Mouse (Mus musculus) heart, embryonic 16.5 days (tissue): ENCODE results near the gene Gng12. TPM values are rescaled to one million over a fixed set of nuclear protein-coding genes. Genes with fewer than 3 reads are reported as not detected.

Source experiments
- ATAC-seq: fragments of 200-750 bp; cut with Nextera tagmentation; replicated peaks from 2 replicates; pipeline ENCODE4 v1.8.0; 2017; ENCODE audit warnings: moderate number of reproducible peaks; ENCODE audit not compliant: insufficient read depth, low FRiP score; ENCODE audit errors: extremely low read depth
- H3K27ac ChIP-seq: fragments of 300-500 bp; sonication (generic); 2 replicates; pipeline ENCODE4 v1.5.1; 2014; ENCODE audit warnings: mild to moderate bottlenecking, low read length, control low read depth, moderate library complexity
- H3K27me3 ChIP-seq: fragments of 300-500 bp; sonication (generic); 2 replicates; pipeline ENCODE4 v1.6.1; 2014; ENCODE audit warnings: low read length, mixed read lengths; ENCODE audit not compliant: control insufficient read depth, insufficient read depth
- H3K36me3 ChIP-seq: fragments of 300-500 bp; sonication (generic); 2 replicates; pipeline ENCODE4 v1.6.1; 2014; ENCODE audit not compliant: control insufficient read depth, insufficient read depth
- H3K4me1 ChIP-seq: fragments of 300-500 bp; sonication (generic); 2 replicates; pipeline ENCODE4 v1.6.1; 2014; ENCODE audit warnings: low read length, mixed read lengths; ENCODE audit not compliant: control insufficient read depth, insufficient read depth
- H3K4me2 ChIP-seq: fragments of 300-500 bp; sonication (generic); 2 replicates; pipeline ENCODE4 v1.6.1; 2014; ENCODE audit warnings: low read depth, mild to moderate bottlenecking, control low read depth, low read length
- H3K4me3 ChIP-seq: fragments of 300-500 bp; sonication (generic); 2 replicates; pipeline ENCODE4 v1.5.1; 2014; ENCODE audit warnings: mild to moderate bottlenecking, control low read depth, low read length
- H3K9ac ChIP-seq: fragments of 300-500 bp; sonication (generic); 2 replicates; pipeline ENCODE4 v1.6.1; 2014; ENCODE audit warnings: low read length, control low read depth
- H3K9me3 ChIP-seq: fragments of 300-500 bp; sonication (generic); replicated peaks from 2 replicates; pipeline ENCODE4 v1.6.1; 2016; ENCODE audit warnings: low read length; ENCODE audit not compliant: control insufficient read depth
- WGBS: fragments of 180-500 bp; shearing (Covaris S2); extraction: QIAGEN DNeasy Blood & Tissue Kit; methylation state at CpG from one replicate; pipeline ENCODE4 v1.1.7; 2014; 5-methylcytosine and 5-hydroxymethylcytosine counted together
- polyA plus RNA-seq: library from polyadenylated mRNA; unstranded; fragments of >200 nt; fragmentation: Nextera tagmentation; extraction: Ambion mirVana; gene quantifications from 2 replicates; pipeline ENCODE4 v1.2.1, GENCODE M21; 2015

Gng12 gene
- polyA plus RNA-seq, 1 experiment from 2014 or later, result 54.5 TPM

- H3K27me3 ChIP-seq, result peaks cover 2% of the 10 kb centered on the region; the same call in 1 of the 2 replicates
- H3K9ac ChIP-seq, result no peak overlapping the region
- 71% methylated on average over 3 of the region's 3 CpGs for WGBS
- 0 out of 2 replicates have a peak, but pooled peaks cover 3% of the 10 kb centered on the region for H3K4me1 ChIP-seq
- no peaks in the 10 kb centered on the region for H3K9me3 ChIP-seq
- H3K4me2 ChIP-seq, result no peak overlapping the region
- H3K4me3 ChIP-seq, result no peak overlapping the region
- ATAC-seq, result no peak
- H3K36me3 ChIP-seq, result no peaks in the 10 kb centered on the region
- no peak overlapping the region for H3K27ac ChIP-seq
These were observed 160.8 kb downstream of the Gng12 start for GRCm38 (mm10) chr6:67056889-67057564.

- H3K4me3 ChIP-seq, result no peak overlapping the region
- H3K9me3 ChIP-seq, result no peaks in the 10 kb centered on the region
- WGBS, result 80% methylated on average over 5 of the region's 5 CpGs
- 0 out of 2 replicates have a peak, but pooled peaks cover 3% of the 10 kb centered on the region for H3K4me1 ChIP-seq
- H3K27ac ChIP-seq, result no peak overlapping the region
- H3K27me3 ChIP-seq, result peaks cover 2% of the 10 kb centered on the region; the same call in 1 of the 2 replicates
- no peak for ATAC-seq
- no peak overlapping the region for H3K4me2 ChIP-seq
- no peaks in the 10 kb centered on the region for H3K36me3 ChIP-seq
- H3K9ac ChIP-seq, result no peak overlapping the region
These were observed 161.4 kb downstream of the Gng12 start for GRCm38 (mm10) chr6:67057574-67057973.

- Histone ChIP-seq H3K4me3 (no peak overlapping the region), H3K27ac (no peak overlapping the region), H3K4me1 (0 out of 2 replicates have a peak, but pooled peaks cover 3% of the 10 kb centered on the region), H3K36me3 (no peaks in the 10 kb centered on the region), H3K27me3 (peaks cover 2% of the 10 kb centered on the region; the same call in 1 of the 2 replicates), H3K4me2 (no peak overlapping the region), H3K9ac (no peak overlapping the region), H3K9me3 (no peaks in the 10 kb centered on the region)
- WGBS, result 70% methylated on average over 7 of the region's 7 CpGs
- no peak for ATAC-seq
These were observed 161.9 kb downstream of the Gng12 start for GRCm38 (mm10) chr6:67057991-67058696.

- H3K36me3 ChIP-seq, result no peaks in the 10 kb centered on the region
- no peaks in the 10 kb centered on the region for H3K9me3 ChIP-seq
- 0 out of 2 replicates have a peak, but pooled peaks cover 3% of the 10 kb centered on the region for H3K4me1 ChIP-seq
- H3K27me3 ChIP-seq, result no peaks in the 10 kb centered on the region
- no peak for ATAC-seq
- WGBS, result 80% methylated on average over 5 of the region's 5 CpGs
- H3K4me3 ChIP-seq, result no peak overlapping the region
- H3K27ac ChIP-seq, result no peak overlapping the region
- H3K9ac ChIP-seq, result no peak overlapping the region
- no peak overlapping the region for H3K4me2 ChIP-seq
These were observed 163.9 kb downstream of the Gng12 start for GRCm38 (mm10) chr6:67060057-67060456.

- H3K4me1 ChIP-seq, result no peaks in the 10 kb centered on the region
- no peak overlapping the region for H3K9ac ChIP-seq
- H3K27ac ChIP-seq, result no peak overlapping the region
- H3K4me3 ChIP-seq, result no peak overlapping the region
- no peak overlapping the region for H3K4me2 ChIP-seq
- no peaks in the 10 kb centered on the region for H3K27me3 ChIP-seq
- H3K9me3 ChIP-seq, result no peaks in the 10 kb centered on the region
- H3K36me3 ChIP-seq, result no peaks in the 10 kb centered on the region
- ATAC-seq, result no peak
- WGBS, result 73% methylated on average over 8 of the region's 8 CpGs
These were observed 173.1 kb downstream of the Gng12 start for GRCm38 (mm10) chr6:67069219-67069762.

GRCm38 (mm10) chr6:67069800-67070315 lies 173.7 kb downstream of the Gng12 start:
- H3K27ac ChIP-seq, result no peak overlapping the region
- ATAC-seq, result no peak
- no peaks in the 10 kb centered on the region for H3K36me3 ChIP-seq
- H3K4me1 ChIP-seq, result no peaks in the 10 kb centered on the region
- H3K27me3 ChIP-seq, result no peaks in the 10 kb centered on the region
- WGBS, result 58% methylated on average over 9 of the region's 9 CpGs
- H3K4me3 ChIP-seq, result no peak overlapping the region
- H3K9ac ChIP-seq, result no peak overlapping the region
- no peaks in the 10 kb centered on the region for H3K9me3 ChIP-seq
- H3K4me2 ChIP-seq, result no peak overlapping the region

Other genes with a start within 250 kb of the Gng12 start
- not detected in 2 replicates for gene Vmn1r35, start 210.5 kb upstream of the Gng12 start, polyA plus RNA-seq
- not detected in 2 replicates for gene Vmn1r36, start 177.2 kb upstream of the Gng12 start, polyA plus RNA-seq
- not detected in 2 replicates for gene Vmn1r37, start 167.0 kb upstream of the Gng12 start, polyA plus RNA-seq
- not detected in 2 replicates for gene Vmn1r38, start 113.8 kb upstream of the Gng12 start, polyA plus RNA-seq
- not detected in 2 replicates for gene Vmn1r39, start 85.8 kb upstream of the Gng12 start, polyA plus RNA-seq
- 6.5 and 6.9 TPM in 2 replicates for gene Gadd45a, start 141.1 kb downstream of the Gng12 start, polyA plus RNA-seq